Mouse (Mus musculus): ENCODE measurements around the gene Gm49358. TPM values are rescaled to one million over a fixed set of nuclear protein-coding genes. Genes with fewer than 3 reads are reported as not detected.

Gene Gm49358
- polyA plus RNA-seq, 1 experiment from 2014 or later = not detected

GRCm38 (mm10) chr10:86779117-86779755 lies 15.5 kb downstream of the Gm49358 start:
- Histone ChIP-seq H3K9me3 (no peaks in the 10 kb centered on the region), H3K36me3 (no peaks in the 10 kb centered on the region), H3K27ac (replicated peaks) (peak overlapping the region; percentile 78), H3K27me3 (no peaks in the 10 kb centered on the region), H3K4me3 (peak overlapping the region; percentile 66), H3K4me2 (peak overlapping the region; percentile 85), H3K4me1 (replicated peaks) (peaks cover 48% of the 10 kb centered on the region), H3K9ac (peak overlapping the region; percentile 65)
- peak; percentile 73 for ATAC-seq (ENCODE audit: low FRiP score, low read depth)
- 0% methylated on average over 58 of the region's 58 CpGs for WGBS

GRCm38 (mm10) chr10:86779816-86780500 lies 16.2 kb downstream of the Gm49358 start:
- no peak for ATAC-seq (ENCODE audit: low FRiP score, low read depth)
- H3K9ac ChIP-seq = peak overlapping the region; percentile 65
- 18% methylated on average over 12 of the region's 12 CpGs for WGBS

DNA sequence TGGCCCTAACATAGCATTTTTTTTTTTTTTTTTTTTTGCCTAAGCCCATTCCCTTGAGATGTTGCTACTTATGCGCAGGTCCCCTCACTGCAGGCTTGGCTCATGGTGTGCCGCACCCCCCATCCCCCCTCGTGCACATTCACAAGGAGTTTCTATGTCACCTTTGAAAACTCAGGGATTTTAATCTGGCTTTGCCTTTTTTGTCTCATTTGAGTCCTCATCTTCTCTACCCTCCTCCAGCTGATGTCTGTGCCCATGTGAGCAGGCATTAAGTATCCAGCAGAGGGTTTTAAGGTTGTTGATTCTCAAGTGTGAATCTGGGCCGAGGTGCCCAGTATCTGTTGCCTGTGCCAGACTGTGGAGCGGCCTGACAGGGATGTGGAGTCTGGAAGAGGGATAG lies 17.9 kb downstream of the Gm49358 start:
- WGBS = 42% methylated on average over 5 of the region's 5 CpGs
- Histone ChIP-seq H3K4me3 (0 out of 2 replicates have a peak overlapping the region, but pooled peaks have one; percentile 2), H3K27ac (replicated peaks) (no peak overlapping the region), H3K27me3 (no peaks in the 10 kb centered on the region), H3K9me3 (no peaks in the 10 kb centered on the region), H3K4me2 (peak overlapping the region; percentile 23), H3K36me3 (no peaks in the 10 kb centered on the region), H3K9ac (no peak overlapping the region), H3K4me1 (replicated peaks) (peaks cover 48% of the 10 kb centered on the region)
- ATAC-seq (ENCODE audit: low FRiP score, low read depth) = no peak

More at GRCm38 (mm10) chr10:86779816-86780500, 16.2 kb downstream of the Gm49358 start:
- H3K36me3 ChIP-seq = no peaks in the 10 kb centered on the region
- no peaks in the 10 kb centered on the region for H3K9me3 ChIP-seq
- H3K4me3 ChIP-seq = peak overlapping the region; percentile 66
- H3K4me2 ChIP-seq = peak overlapping the region; percentile 85
- peaks cover 48% of the 10 kb centered on the region for H3K4me1 ChIP-seq (replicated peaks)
- H3K27ac ChIP-seq (replicated peaks) = peak overlapping the region; percentile 78
- no peaks in the 10 kb centered on the region for H3K27me3 ChIP-seq

GRCm38 (mm10) chr10:86782656-86783055 lies 18.9 kb downstream of the Gm49358 start:
- WGBS = 66% methylated on average over 5 of the region's 5 CpGs
- no peaks in the 10 kb centered on the region for H3K9me3 ChIP-seq
- no peak for ATAC-seq (ENCODE audit: low FRiP score, low read depth)
- H3K9ac ChIP-seq = no peak overlapping the region
- no peaks in the 10 kb centered on the region for H3K36me3 ChIP-seq
- H3K4me1 ChIP-seq (replicated peaks) = peaks cover 47% of the 10 kb centered on the region
- no peak overlapping the region for H3K4me2 ChIP-seq
- no peaks in the 10 kb centered on the region for H3K27me3 ChIP-seq
- no peak overlapping the region for H3K4me3 ChIP-seq
- H3K27ac ChIP-seq (replicated peaks) = no peak overlapping the region

- H3K4me2 ChIP-seq = no peak overlapping the region
- no peak overlapping the region for H3K27ac ChIP-seq (replicated peaks)
- no peak overlapping the region for H3K4me3 ChIP-seq
- no peak overlapping the region for H3K9ac ChIP-seq
- 87% methylated on average over 5 of the region's 5 CpGs for WGBS
- H3K9me3 ChIP-seq = no peaks in the 10 kb centered on the region
- peaks cover 44% of the 10 kb centered on the region for H3K4me1 ChIP-seq (replicated peaks)
- no peaks in the 10 kb centered on the region for H3K27me3 ChIP-seq
- no peak for ATAC-seq (ENCODE audit: low FRiP score, low read depth)
- no peaks in the 10 kb centered on the region for H3K36me3 ChIP-seq
Observed at GRCm38 (mm10) chr10:86783561-86783960, 19.8 kb downstream of the Gm49358 start.

GRCm38 (mm10) chr10:86784126-86784675 lies 20.4 kb downstream of the Gm49358 start:
- no peak overlapping the region for H3K27ac ChIP-seq (replicated peaks)
- H3K4me3 ChIP-seq = no peak overlapping the region
- H3K9me3 ChIP-seq = no peaks in the 10 kb centered on the region
- no peak overlapping the region for H3K9ac ChIP-seq
- H3K4me1 ChIP-seq (replicated peaks) = peaks cover 49% of the 10 kb centered on the region
- no peaks in the 10 kb centered on the region for H3K36me3 ChIP-seq
- no peaks in the 10 kb centered on the region for H3K27me3 ChIP-seq
- H3K4me2 ChIP-seq = no peak overlapping the region
- 90% methylated on average over 5 of the region's 5 CpGs for WGBS
- no peak for ATAC-seq (ENCODE audit: low FRiP score, low read depth)

DNA sequence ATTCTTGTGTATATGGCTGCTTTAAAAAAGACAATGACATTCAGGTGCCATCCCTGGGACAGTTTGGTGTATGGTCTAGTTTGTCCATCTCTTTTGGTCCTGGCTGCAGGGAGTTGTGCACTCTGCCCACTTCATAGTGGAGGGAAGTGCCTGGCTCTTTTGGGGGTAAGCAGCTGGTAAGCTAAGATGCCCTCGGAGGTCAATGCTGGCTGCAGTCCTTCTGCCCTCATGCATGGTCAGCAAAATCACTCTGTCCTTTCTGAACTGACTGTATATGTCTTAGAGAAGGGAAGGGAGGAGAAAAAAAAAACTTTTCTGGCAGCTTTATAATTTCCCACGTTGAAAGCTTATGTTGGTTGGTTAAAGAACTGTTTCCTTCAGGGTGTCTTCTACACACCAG lies 21.6 kb downstream of the Gm49358 start:
- H3K9ac ChIP-seq = no peak overlapping the region
- no peaks in the 10 kb centered on the region for H3K9me3 ChIP-seq
- H3K27me3 ChIP-seq = no peaks in the 10 kb centered on the region
- no peak overlapping the region for H3K4me3 ChIP-seq
- H3K4me1 ChIP-seq (replicated peaks) = peaks cover 43% of the 10 kb centered on the region
- no peak for ATAC-seq (ENCODE audit: low FRiP score, low read depth)
- H3K4me2 ChIP-seq = no peak overlapping the region
- H3K27ac ChIP-seq (replicated peaks) = no peak overlapping the region
- H3K36me3 ChIP-seq = no peaks in the 10 kb centered on the region
- 89% methylated on average over 2 of the region's 2 CpGs for WGBS

- no peak for ATAC-seq (ENCODE audit: low FRiP score, low read depth)
Observed at GRCm38 (mm10) chr10:86786083-86786482, 22.3 kb downstream of the Gm49358 start.

DNA sequence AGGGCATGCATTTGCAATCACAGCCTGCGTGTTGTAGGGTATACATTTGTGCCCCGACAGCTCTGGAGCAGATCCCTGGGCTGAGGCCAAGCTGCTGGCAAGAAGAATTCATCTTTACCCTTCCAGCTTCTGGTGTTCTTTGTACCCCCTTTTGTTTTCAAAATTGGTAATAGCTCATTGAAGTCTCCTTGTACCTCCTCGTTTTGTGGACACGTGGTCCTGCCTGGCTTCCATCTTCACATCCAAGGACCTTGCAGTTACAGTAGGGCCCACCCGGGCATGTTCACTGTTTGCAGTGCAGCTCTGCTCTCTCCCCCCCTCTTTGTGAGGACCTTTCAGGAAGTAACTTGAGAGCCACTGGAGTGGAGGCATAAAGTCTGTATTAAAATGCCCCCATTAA lies 24.4 kb downstream of the Gm49358 start:
- no peak for ATAC-seq (ENCODE audit: low FRiP score, low read depth)
- Histone ChIP-seq H3K9ac (no peak overlapping the region), H3K27me3 (no peaks in the 10 kb centered on the region), H3K4me1 (replicated peaks) (peaks cover 19% of the 10 kb centered on the region), H3K4me3 (no peak overlapping the region), H3K9me3 (no peaks in the 10 kb centered on the region), H3K27ac (replicated peaks) (no peak overlapping the region), H3K36me3 (no peaks in the 10 kb centered on the region), H3K4me2 (no peak overlapping the region)
- WGBS = 45% methylated on average over 5 of the region's 5 CpGs

More at GRCm38 (mm10) chr10:86786083-86786482, 22.3 kb downstream of the Gm49358 start:
- Histone ChIP-seq H3K4me1 (replicated peaks) (peaks cover 36% of the 10 kb centered on the region), H3K9me3 (no peaks in the 10 kb centered on the region), H3K27ac (replicated peaks) (no peak overlapping the region), H3K27me3 (no peaks in the 10 kb centered on the region), H3K36me3 (no peaks in the 10 kb centered on the region), H3K9ac (no peak overlapping the region), H3K4me2 (no peak overlapping the region), H3K4me3 (no peak overlapping the region)
- WGBS = 97% methylated on average over 5 of the region's 5 CpGs

- 61% methylated on average over 7 of the region's 7 CpGs for WGBS
- Histone ChIP-seq H3K4me3 (no peak overlapping the region), H3K27me3 (no peaks in the 10 kb centered on the region), H3K4me1 (replicated peaks) (peaks cover 17% of the 10 kb centered on the region), H3K9me3 (no peaks in the 10 kb centered on the region), H3K27ac (replicated peaks) (no peak overlapping the region), H3K9ac (no peak overlapping the region), H3K36me3 (no peaks in the 10 kb centered on the region), H3K4me2 (no peak overlapping the region)
- no peak for ATAC-seq (ENCODE audit: low FRiP score, low read depth)
Observed at GRCm38 (mm10) chr10:86789146-86789672, 25.4 kb downstream of the Gm49358 start.

DNA sequence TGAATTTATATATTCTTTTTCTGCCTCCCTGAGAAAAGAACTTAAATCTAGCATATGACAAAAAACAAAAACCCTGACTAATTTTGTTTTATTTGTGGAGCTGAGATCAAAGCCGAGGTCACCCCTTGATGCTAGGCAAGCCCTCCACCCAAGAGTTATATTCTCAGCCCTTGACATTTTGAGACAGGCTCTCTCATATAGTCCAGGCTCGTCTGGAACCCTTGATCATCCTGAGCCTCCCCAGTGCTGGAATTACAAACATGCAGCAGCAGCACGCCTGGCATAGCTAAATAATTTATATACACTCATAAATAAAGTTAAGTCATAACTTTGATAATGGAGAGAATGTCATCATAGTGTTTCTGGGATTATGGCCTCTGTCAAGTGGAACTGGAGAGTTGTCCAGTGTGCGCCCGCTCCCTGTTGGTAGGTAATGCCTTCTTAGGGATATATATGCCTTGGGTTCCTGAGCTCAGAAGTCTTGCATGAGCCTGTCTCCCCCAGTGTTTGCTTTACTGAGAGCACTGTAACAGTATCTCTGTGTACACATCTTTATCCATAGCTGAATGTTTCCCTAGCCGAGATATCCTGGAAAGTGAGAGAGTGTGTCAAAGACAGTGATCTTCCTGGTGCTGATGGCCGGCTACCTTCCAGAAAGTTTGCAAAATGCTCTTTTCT lies 27.9 kb downstream of the Gm49358 start:
- ATAC-seq (ENCODE audit: low FRiP score, low read depth) = no peak
- H3K27ac ChIP-seq (replicated peaks) = no peak overlapping the region

More for the DNA sequence above, 27.9 kb downstream of the Gm49358 start:
- Histone ChIP-seq H3K9ac (no peak overlapping the region), H3K4me1 (replicated peaks) (peaks cover 17% of the 10 kb centered on the region), H3K4me2 (no peak overlapping the region), H3K4me3 (no peak overlapping the region), H3K9me3 (no peaks in the 10 kb centered on the region), H3K27me3 (no peaks in the 10 kb centered on the region), H3K36me3 (no peaks in the 10 kb centered on the region)
- 82% methylated on average over 7 of the region's 7 CpGs for WGBS
